Mouse (Mus musculus) ovary, postnatal 10 days (tissue): Measurements from ENCODE around the gene Vsig1.
A peak's percentile ranks its signal among the peaks of the same experiment; 100 is the strongest.

ENCODE experiments used
- DNase-seq: peaks from one replicate; pipeline ENCODE4 v3.0.0; 2022; ENCODE audit warnings: low spot score

Gene Vsig1

GRCm38 (mm10) chrX:140907360-140907759, at the start of gene Vsig1:
Gene Vsig1 (plus strand): TSS chrX:140907608.
- no peak for DNase-seq

DNA sequence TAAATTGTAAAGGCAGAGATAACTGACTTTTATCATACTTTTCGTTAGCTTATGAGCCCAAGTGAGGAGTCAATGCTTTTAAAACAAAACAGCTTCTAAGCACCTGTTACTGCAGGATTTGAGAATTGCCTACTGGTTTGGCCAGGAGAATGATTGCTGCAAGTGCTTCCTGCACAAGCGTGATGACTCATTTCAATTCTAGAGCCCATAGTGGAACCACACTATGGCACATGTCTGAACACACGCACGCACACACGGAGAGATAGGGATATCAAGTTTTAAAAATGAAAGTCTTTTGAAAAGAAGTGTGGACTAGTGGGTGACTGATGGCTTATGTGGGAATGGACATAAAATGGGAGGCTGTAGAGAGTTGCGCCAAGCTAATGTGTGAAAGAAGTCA, 44.6 kb upstream of the Vsig1 start:
- DNase-seq, result no peak

- no peak for DNase-seq
These were observed 44.0 kb upstream of the Vsig1 start for GRCm38 (mm10) chrX:140863431-140863830.

DNA sequence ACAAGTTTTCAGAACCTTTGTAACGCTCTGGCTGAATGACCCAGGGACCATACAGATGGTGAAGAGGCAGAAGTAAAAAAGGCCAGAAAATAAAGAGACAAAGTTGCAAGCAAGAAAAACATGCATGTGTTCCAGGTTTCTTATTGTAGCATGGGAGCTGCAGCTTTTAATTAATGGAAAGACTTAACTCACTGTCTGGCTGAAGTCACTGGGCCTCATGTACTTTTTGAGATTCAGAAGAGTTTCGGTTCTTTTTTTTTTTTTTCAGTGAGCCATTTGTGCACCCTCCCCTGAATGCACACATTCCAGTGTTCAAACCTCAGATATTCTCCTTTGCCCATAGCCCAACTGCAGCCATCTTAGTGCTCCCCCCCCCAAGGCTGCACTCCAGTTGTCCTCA, 20.2 kb upstream of the Vsig1 start:
- DNase-seq, result no peak

DNA sequence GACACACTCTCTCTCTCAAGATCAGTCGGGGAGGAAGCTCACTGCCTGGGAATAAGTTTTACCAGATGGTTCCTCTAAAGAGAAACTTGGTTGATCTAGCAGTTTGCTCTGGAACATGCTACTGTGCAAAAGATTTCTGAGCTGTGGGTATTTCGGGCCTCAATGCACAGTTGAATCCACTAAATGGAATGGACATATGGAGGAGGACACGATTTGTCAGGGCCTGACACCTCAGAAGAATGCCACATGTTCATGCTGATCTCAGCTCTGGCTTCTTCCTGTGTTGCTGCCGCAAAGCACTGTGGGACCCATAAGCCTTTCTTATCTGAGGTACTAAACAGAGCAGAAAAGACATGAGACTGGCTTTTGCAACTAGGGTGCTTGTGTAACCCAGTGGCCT, 15.6 kb upstream of the Vsig1 start:
- no peak for DNase-seq

GRCm38 (mm10) chrX:140903487-140903886, 3.9 kb upstream of the Vsig1 start:
- DNase-seq, result no peak

GRCm38 (mm10) chrX:140921321-140921720, 13.9 kb downstream of the Vsig1 start:
- no peak for DNase-seq

GRCm38 (mm10) chrX:140932066-140932465, 24.7 kb downstream of the Vsig1 start:
- DNase-seq, result no peak

DNA sequence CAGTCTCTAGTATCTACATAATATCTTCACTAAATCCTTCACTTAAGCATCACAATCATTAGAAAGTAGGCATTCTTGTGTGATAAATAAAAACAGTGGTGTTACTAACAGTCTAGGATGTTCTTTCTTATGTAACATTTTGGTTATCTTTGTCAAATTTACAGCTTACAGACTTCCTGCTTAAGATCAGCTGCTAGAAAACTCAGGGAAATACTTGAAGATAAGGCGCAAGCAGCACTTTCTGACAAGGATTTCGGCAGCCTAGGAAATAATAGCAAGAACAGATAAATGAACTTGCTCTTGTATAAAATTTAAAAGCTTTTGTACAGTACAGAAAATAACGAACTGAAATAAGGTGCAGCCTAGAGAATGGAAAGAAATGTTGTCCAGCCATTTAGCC, 25.9 kb downstream of the Vsig1 start:
- DNase-seq, result no peak

- no peak for DNase-seq
These were observed 28.9 kb downstream of the Vsig1 start for GRCm38 (mm10) chrX:140936271-140936670.

DNA sequence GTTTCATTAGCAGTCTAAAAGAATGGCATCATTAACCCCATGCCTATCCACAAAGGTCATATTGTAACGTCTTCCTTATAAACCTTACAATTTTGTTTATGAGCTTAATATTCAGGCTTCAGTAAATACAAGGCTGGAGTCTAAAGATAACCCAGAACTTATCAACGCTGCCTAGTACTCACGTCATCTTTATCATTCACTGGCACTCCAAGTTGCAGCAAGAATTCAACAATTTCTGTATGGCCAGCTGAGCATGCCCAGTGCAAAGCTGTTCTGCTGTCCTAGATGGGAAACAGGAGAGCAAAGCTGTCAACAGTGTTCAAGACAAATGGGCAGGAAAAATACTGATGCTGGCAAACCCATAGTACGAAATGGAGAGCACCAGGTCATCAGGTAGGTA, 46.2 kb downstream of the Vsig1 start:
- DNase-seq, result no peak

GRCm38 (mm10) chrX:140956272-140956940, 49.0 kb downstream of the Vsig1 start, which contains the start of the genes Psmd10 and Atg4a:
Gene Psmd10 (minus strand): TSS chrX:140956728.
Gene Atg4a (plus strand): TSS chrX:140956907.
- DNase-seq, result peak; percentile 58

- no peak for DNase-seq
These were observed 49.6 kb downstream of the Vsig1 start for GRCm38 (mm10) chrX:140956959-140957358.

DNA sequence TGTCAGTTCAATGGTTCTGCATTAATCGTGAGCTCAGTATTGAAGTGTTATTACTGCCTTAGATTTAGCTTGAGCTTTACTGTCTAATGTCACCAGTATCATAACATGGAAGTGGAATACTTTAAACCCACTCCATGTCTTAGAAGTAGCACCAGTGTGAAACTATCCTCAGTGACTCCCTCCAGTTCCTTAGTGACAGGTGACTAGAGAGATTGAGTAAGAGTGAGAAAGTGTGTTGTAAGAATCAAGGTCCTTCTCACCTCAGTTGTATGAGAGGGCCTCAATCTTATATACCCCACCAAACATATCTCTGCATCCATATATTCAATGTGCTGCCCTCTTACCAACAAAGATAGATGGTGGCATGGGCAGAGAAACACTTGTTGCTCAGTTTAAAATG, 71.5 kb downstream of the Vsig1 start:
- DNase-seq, result no peak

- DNase-seq, result no peak
These were observed 72.1 kb downstream of the Vsig1 start for GRCm38 (mm10) chrX:140979546-140979945.

DNA sequence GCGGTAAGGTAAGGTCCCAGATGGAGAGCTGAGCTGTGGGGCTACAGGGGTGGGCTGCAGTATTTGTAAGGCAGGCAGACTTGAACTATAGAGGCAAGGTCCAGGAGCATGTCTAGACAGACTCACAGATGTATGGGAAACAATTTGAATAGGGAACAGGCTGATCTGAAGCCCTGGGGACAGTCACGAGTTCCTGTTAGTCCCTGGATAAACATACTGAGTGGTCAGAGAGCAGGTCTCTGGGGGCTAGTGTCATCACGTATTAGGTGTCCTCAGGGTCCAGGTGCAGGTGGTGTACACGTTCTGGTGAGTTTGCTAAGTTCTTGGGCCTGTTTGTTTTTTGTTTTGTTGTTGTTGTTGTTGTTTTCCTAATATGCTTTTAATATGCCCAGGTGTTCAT, 72.8 kb downstream of the Vsig1 start:
- no peak for DNase-seq

- no peak for DNase-seq
These were observed 76.0 kb downstream of the Vsig1 start for GRCm38 (mm10) chrX:140983206-140983960.

GRCm38 (mm10) chrX:140984795-140985194, 77.4 kb downstream of the Vsig1 start:
- DNase-seq, result no peak

- no peak for DNase-seq
These were observed 77.8 kb downstream of the Vsig1 start for GRCm38 (mm10) chrX:140985256-140985655.
